Mouse (Mus musculus) heart, embryonic 11.5 days (tissue): ENCODE results near the gene Foxj2. TPM values are rescaled to one million over a fixed set of nuclear protein-coding genes. Genes with fewer than 3 reads are reported as not detected.

ENCODE experiments used
- ATAC-seq: fragments of 200-750 bp; cut with Nextera tagmentation; replicated peaks from 2 replicates; pipeline ENCODE4 v1.8.0; 2017; ENCODE audit warnings: moderate library complexity; ENCODE audit not compliant: insufficient number of reproducible peaks, low FRiP score, low TSS enrichment
- H3K27ac ChIP-seq: fragments of 300-500 bp; sonication (generic); 2 replicates; pipeline ENCODE4 v1.5.1; 2014; ENCODE audit warnings: mild to moderate bottlenecking, low read depth, low read length
- H3K27me3 ChIP-seq: fragments of 300-500 bp; sonication (generic); 2 replicates; pipeline ENCODE4 v1.6.1; 2014; ENCODE audit warnings: mild to moderate bottlenecking, low read length, mixed read lengths; ENCODE audit not compliant: control insufficient read depth, insufficient read depth
- H3K36me3 ChIP-seq: fragments of 300-500 bp; sonication (generic); 2 replicates; pipeline ENCODE4 v1.6.1; 2014; ENCODE audit warnings: mild to moderate bottlenecking, low read length, moderate library complexity, mixed read lengths; ENCODE audit not compliant: control insufficient read depth, insufficient read depth
- H3K4me1 ChIP-seq: fragments of 300-500 bp; sonication (generic); 2 replicates; pipeline ENCODE4 v1.6.1; 2014; ENCODE audit warnings: low read length; ENCODE audit not compliant: control insufficient read depth, insufficient read depth
- H3K4me2 ChIP-seq: fragments of 300-500 bp; sonication (generic); 2 replicates; pipeline ENCODE4 v1.6.1; 2014; ENCODE audit warnings: mild to moderate bottlenecking, moderate library complexity
- H3K4me3 ChIP-seq: fragments of 300-500 bp; sonication (generic); 2 replicates; pipeline ENCODE4 v1.5.1; 2014; ENCODE audit warnings: low read depth, low read length
- H3K9ac ChIP-seq: fragments of 300-500 bp; sonication (generic); 2 replicates; pipeline ENCODE4 v1.6.1; 2014; ENCODE audit warnings: mild to moderate bottlenecking, low read depth, low read length, moderate library complexity
- H3K9me3 ChIP-seq: fragments of 300-500 bp; sonication (generic); replicated peaks from 2 replicates; pipeline ENCODE4 v1.6.1; 2016; ENCODE audit warnings: low read length; ENCODE audit not compliant: control insufficient read depth
- WGBS: fragments of 180-500 bp; shearing (Covaris S2); extraction: QIAGEN DNeasy Blood & Tissue Kit; methylation state at CpG from one replicate; pipeline ENCODE4 v1.1.7; 2014; ENCODE audit not compliant: insufficient replicate concordance; 5-methylcytosine and 5-hydroxymethylcytosine counted together
- polyA plus RNA-seq: library from polyadenylated mRNA; unstranded; fragments of >200 nt; fragmentation: Nextera tagmentation; extraction: Ambion mirVana; gene quantifications from 2 replicates; pipeline ENCODE4 v1.2.1, GENCODE M21; 2014

The Foxj2 gene
- polyA plus RNA-seq, 1 experiment from 2014 or later, result 4.9 TPM

GRCm38 (mm10) chr6:122786275-122786674 is 33.4 kb upstream of the Foxj2 start:
- WGBS, result 25% methylated on average over 5 of the region's 5 CpGs

GRCm38 (mm10) chr6:122795254-122795935 is 24.3 kb upstream of the Foxj2 start:
- H3K4me2 ChIP-seq, result no peak overlapping the region
- H3K36me3 ChIP-seq, result no peaks in the 10 kb centered on the region
- no peak overlapping the region for H3K27ac ChIP-seq
- no peak overlapping the region for H3K9ac ChIP-seq
- WGBS, result 75% methylated on average over 8 of the region's 8 CpGs
- no peak overlapping the region for H3K4me3 ChIP-seq
- no peak for ATAC-seq
- no peaks in the 10 kb centered on the region for H3K4me1 ChIP-seq
- H3K9me3 ChIP-seq, result no peaks in the 10 kb centered on the region
- H3K27me3 ChIP-seq, result no peaks in the 10 kb centered on the region

More at GRCm38 (mm10) chr6:122786275-122786674, 33.4 kb upstream of the Foxj2 start:
- H3K9ac ChIP-seq, result no peak overlapping the region
- no peak overlapping the region for H3K27ac ChIP-seq
- no peaks in the 10 kb centered on the region for H3K4me1 ChIP-seq
- no peak overlapping the region for H3K4me3 ChIP-seq
- H3K9me3 ChIP-seq, result no peaks in the 10 kb centered on the region
- H3K4me2 ChIP-seq, result no peak overlapping the region
- ATAC-seq, result no peak
- no peaks in the 10 kb centered on the region for H3K27me3 ChIP-seq
- no peaks in the 10 kb centered on the region for H3K36me3 ChIP-seq

- Histone ChIP-seq H3K9ac (peak overlapping the region; percentile 80; the same call in 1 of the 2 replicates), H3K27me3 (no peaks in the 10 kb centered on the region), H3K4me1 (peaks cover 4% of the 10 kb centered on the region; the same call in 1 of the 2 replicates), H3K4me2 (peak overlapping the region; percentile 100), H3K4me3 (peak overlapping the region; percentile 64), H3K27ac (no peak overlapping the region), H3K36me3 (no peaks in the 10 kb centered on the region), H3K9me3 (no peaks in the 10 kb centered on the region)
- no peak for ATAC-seq
- 43% methylated on average over 10 of the region's 10 CpGs for WGBS
Observed at GRCm38 (mm10) chr6:122800640-122801300, 18.9 kb upstream of the Foxj2 start.

GRCm38 (mm10) chr6:122801301-122801800 is 18.4 kb upstream of the Foxj2 start, which contains the start of gene Slc2a3:
Slc2a3 (minus strand) TSS chr6:122801640.
- H3K9ac ChIP-seq, result peak within 1 kb of the TSS; percentile 80
- H3K4me3 ChIP-seq, result peak within 1 kb of the TSS; percentile 64
- peak; percentile 76 for ATAC-seq
- no peaks in the 10 kb centered on the region for H3K27me3 ChIP-seq
- H3K27ac ChIP-seq, result peak within 1 kb of the TSS; percentile 70; the same call in 1 of the 2 replicates
- WGBS, result under 1% methylated on average over 46 of the region's 46 CpGs
- H3K4me2 ChIP-seq, result peak within 1 kb of the TSS; percentile 100
- H3K9me3 ChIP-seq, result no peaks in the 10 kb centered on the region
- H3K36me3 ChIP-seq, result no peaks in the 10 kb centered on the region
- H3K4me1 ChIP-seq, result peaks cover 4% of the 10 kb centered on the region; the same call in 1 of the 2 replicates

GRCm38 (mm10) chr6:122801801-122802514 is 17.8 kb upstream of the Foxj2 start:
- Histone ChIP-seq H3K4me1 (peaks cover 4% of the 10 kb centered on the region; the same call in 1 of the 2 replicates), H3K4me3 (peak overlapping the region; percentile 64), H3K4me2 (peak overlapping the region; percentile 100), H3K9ac (peak overlapping the region; percentile 80), H3K27ac (peak overlapping the region; percentile 70; the same call in 1 of the 2 replicates), H3K36me3 (no peaks in the 10 kb centered on the region), H3K9me3 (no peaks in the 10 kb centered on the region), H3K27me3 (no peaks in the 10 kb centered on the region)
- peak; percentile 57 for ATAC-seq
- 2% methylated on average over 34 of the region's 34 CpGs for WGBS

- ATAC-seq, result no peak
- H3K36me3 ChIP-seq, result no peaks in the 10 kb centered on the region
- no peaks in the 10 kb centered on the region for H3K27me3 ChIP-seq
- H3K4me2 ChIP-seq, result no peak overlapping the region
- no peaks in the 10 kb centered on the region for H3K9me3 ChIP-seq
- H3K27ac ChIP-seq, result no peak overlapping the region
- WGBS, result 25% methylated on average over 5 of the region's 5 CpGs
- H3K9ac ChIP-seq, result no peak overlapping the region
- H3K4me1 ChIP-seq, result peaks cover 4% of the 10 kb centered on the region; the same call in 1 of the 2 replicates
- no peak overlapping the region for H3K4me3 ChIP-seq
Observed at GRCm38 (mm10) chr6:122804418-122804817, 15.3 kb upstream of the Foxj2 start.

- H3K27ac ChIP-seq, result peak overlapping the region; percentile 100
- peak overlapping the region; percentile 60 for H3K4me3 ChIP-seq
- 0 out of 2 replicates have a peak, but pooled peaks cover 2% of the 10 kb centered on the region for H3K4me1 ChIP-seq
- H3K27me3 ChIP-seq, result no peaks in the 10 kb centered on the region
- 1% methylated on average over 11 of the region's 11 CpGs for WGBS
- no peak for ATAC-seq
- peak overlapping the region; percentile 77 for H3K9ac ChIP-seq
- peak overlapping the region; percentile 77 for H3K4me2 ChIP-seq
- H3K9me3 ChIP-seq, result no peaks in the 10 kb centered on the region
- H3K36me3 ChIP-seq, result no peaks in the 10 kb centered on the region
Observed at GRCm38 (mm10) chr6:122810022-122810614, 9.6 kb upstream of the Foxj2 start.
